Mouse (Mus musculus): ENCODE measurements at regions not wholly inside any gene's neighbourhood (a gene's known extent, or its start where the extent isn't known, plus 50 kb on each side); places are given as distances from the start of the nearest gene placed in this dataset.

DNA sequence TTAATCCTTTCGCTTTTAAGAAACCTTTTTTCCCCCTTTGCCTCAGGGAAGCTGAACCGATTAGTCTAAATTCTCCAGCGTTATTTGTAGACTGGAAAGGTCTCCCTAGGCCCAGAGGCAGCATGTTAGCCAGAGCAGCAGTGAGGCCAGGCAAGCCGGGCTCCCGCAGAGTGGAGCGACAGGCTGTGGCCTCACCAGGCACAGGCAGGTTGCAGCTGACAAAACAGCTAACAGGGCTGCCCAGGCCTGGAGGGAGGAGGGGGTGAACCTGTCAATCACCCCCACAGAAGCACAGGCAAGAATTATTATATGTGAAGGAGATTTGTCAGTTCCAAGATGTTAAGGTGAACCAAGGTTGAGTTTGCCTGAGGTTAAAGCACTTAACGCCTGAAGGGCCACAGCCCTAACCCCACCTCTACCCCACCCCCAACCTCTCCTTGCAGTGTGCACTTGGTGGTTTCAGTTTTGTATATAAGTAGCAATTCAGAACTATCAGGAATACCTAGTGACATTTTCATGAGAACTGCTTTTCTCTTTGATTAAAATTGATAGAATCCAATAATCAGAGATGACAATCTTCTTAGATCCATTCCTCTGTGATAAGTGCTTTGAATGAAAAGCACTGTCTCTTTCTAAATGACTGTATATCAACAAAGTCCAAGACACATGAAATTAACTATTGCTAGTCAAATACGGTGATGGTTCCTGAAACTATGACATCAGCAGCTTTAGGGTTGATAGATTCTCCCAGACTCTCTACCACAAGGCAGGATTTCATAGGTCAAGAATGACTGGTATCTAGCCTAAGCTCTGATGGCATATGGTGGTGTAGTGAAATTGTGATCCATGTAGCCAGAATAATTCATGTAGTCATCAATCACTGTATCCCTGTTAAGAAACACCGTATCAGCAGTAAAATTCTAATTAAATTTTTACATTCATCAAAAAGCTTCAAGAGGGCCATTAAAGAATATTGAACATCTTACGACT lies 244.5 kb upstream of the Gm49339 start:
- DNase-seq (ENCODE audit: low spot score) = peak; percentile 74
- H3K4me1 ChIP-seq = peaks cover 4% of the 10 kb centered on the region; the same call in 1 of the 2 replicates
- 37% methylated on average over 10 of the region's 10 CpGs for WGBS
- no peak overlapping the region for H3K4me3 ChIP-seq
- H3K27me3 ChIP-seq (ENCODE audit: insufficient read depth, poor library complexity, severe bottlenecking) = no peaks in the 10 kb centered on the region
- H3K27ac ChIP-seq = no peak overlapping the region
- no peaks in the 10 kb centered on the region for H3K36me3 ChIP-seq
- no peaks in the 10 kb centered on the region for H3K9me3 ChIP-seq

DNA sequence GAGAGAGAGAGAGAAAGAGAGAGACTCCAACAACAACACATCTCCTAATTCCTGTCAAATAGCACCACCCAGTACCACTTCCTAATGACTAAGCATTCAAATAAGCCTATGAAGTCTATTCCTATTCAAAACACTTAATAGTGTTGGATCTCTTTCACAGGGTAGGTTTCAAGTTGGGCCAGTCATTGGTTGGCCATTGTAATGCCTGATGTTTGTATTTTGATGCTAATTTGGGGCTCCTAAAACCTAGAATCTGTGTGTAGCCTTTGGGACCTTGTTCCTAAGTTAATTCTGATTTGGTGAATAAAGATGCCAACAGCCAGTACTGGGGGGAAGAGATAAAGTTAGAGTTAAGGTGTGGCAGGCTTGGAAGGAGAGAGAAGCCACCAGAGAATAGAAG lies 242.3 kb upstream of the Gm49339 start:
- no peak overlapping the region for H3K4me3 ChIP-seq
- H3K9me3 ChIP-seq = no peaks in the 10 kb centered on the region
- H3K27ac ChIP-seq = no peak overlapping the region
- H3K4me1 ChIP-seq = peaks cover 4% of the 10 kb centered on the region; the same call in 1 of the 2 replicates
- H3K27me3 ChIP-seq (ENCODE audit: insufficient read depth, poor library complexity, severe bottlenecking) = no peaks in the 10 kb centered on the region
- no peaks in the 10 kb centered on the region for H3K36me3 ChIP-seq
- DNase-seq (ENCODE audit: low spot score) = no peak

DNA sequence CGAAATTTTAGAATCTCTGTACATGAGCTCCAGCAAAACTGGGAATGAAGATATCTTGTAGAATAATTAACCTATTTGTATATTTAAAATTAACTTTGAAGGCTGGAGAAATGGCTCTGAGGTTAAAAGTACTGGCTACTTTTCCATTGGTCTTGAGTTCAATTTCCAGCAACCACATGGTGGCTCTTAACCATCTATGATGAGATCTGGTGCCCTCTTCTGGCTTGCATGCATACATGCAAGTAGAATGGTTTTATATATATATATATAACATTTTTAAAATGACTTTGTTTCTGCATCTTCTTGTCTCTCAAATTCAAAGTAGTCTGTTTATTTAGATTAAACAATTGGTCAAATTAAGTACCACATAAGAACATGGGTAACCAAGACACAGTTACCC lies 227.0 kb upstream of the Gm49339 start:
- H3K36me3 ChIP-seq = no peaks in the 10 kb centered on the region
- no peaks in the 10 kb centered on the region for H3K27me3 ChIP-seq (ENCODE audit: insufficient read depth, poor library complexity, severe bottlenecking)
- DNase-seq (ENCODE audit: low spot score) = no peak
- H3K4me1 ChIP-seq = no peaks in the 10 kb centered on the region
- H3K9me3 ChIP-seq = no peaks in the 10 kb centered on the region
- no peak overlapping the region for H3K4me3 ChIP-seq
- 93% methylated on average over 1 of the region's 1 CpGs for WGBS
- H3K27ac ChIP-seq = no peak overlapping the region

DNA sequence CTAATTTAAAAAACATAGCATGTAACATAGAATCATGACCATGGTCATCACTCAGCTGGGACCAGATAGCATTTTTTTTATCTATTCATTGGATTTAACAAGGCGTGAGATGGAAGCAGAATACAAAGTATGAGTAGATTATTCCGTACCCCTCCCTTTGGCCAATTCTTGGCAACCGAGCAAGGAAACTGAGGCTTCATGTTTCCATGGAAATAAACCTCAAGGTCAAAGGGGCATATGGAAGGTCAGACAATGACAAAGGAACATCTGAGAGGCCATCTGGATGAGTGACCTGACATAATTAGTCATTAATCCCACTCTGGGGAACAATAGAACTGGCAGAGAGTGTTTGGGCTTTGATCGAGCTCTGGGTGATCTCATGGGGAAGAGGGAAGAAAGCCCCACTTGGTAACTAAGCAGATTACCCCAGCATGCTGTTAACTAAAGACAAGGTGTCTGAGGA lies 222.8 kb upstream of the Gm49339 start:
- Histone ChIP-seq H3K9me3 (no peaks in the 10 kb centered on the region), H3K27ac (no peak overlapping the region), H3K4me1 (no peaks in the 10 kb centered on the region), H3K4me3 (no peak overlapping the region), H3K27me3 (ENCODE audit: insufficient read depth, poor library complexity, severe bottlenecking) (no peaks in the 10 kb centered on the region), H3K36me3 (no peaks in the 10 kb centered on the region)
- no peak for DNase-seq (ENCODE audit: low spot score)
- WGBS = 44% methylated on average over 4 of the region's 4 CpGs

DNA sequence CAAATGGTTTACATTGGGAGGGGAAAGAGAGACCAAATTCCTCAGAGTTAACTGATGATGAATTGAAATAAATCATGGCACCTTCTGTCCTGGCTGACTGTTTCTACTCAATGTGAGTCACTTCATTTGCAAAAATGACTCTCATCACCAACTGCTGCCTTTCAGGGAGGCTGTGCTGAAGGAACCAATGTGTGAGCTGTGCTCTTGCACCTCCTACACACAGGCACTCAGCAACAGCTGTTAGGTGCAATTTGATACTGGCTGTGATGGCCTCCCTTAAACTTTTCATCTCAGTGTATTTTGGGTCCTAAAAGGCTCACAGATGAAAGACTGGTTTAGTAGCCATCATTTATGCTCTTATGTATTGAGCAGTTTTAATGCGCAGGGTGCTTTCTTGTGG lies 209.0 kb upstream of the Gm49339 start:
- no peak overlapping the region for H3K4me3 ChIP-seq
- H3K27me3 ChIP-seq (ENCODE audit: insufficient read depth, poor library complexity, severe bottlenecking) = no peaks in the 10 kb centered on the region
- no peaks in the 10 kb centered on the region for H3K9me3 ChIP-seq
- H3K27ac ChIP-seq = no peak overlapping the region
- no peak for DNase-seq (ENCODE audit: low spot score)
- no peaks in the 10 kb centered on the region for H3K36me3 ChIP-seq
- no peaks in the 10 kb centered on the region for H3K4me1 ChIP-seq
- WGBS = 94% methylated on average over 1 of the region's 1 CpGs

DNA sequence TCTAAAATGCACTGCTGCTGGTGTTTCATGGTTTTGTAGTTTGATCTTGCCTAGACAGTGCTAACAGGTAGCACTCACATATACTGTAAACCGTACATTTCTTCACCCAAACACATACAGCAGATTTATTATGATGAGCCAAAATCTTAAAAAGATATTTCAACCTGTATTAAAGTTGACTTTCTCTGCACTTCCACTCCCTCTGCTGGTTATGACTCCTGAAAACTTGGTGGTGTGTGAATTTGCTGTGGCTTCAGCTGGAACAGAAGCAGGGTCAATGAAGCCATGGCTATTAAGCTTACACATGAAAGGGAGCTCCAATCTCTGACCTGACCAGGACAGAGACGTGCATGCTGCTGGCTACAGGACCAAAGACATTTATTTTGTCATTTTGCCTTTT lies 202.2 kb upstream of the Gm49339 start:
- 62% methylated on average over 2 of the region's 2 CpGs for WGBS
- H3K4me3 ChIP-seq = no peak overlapping the region
- H3K27me3 ChIP-seq (ENCODE audit: insufficient read depth, poor library complexity, severe bottlenecking) = no peaks in the 10 kb centered on the region
- H3K27ac ChIP-seq = no peak overlapping the region
- no peaks in the 10 kb centered on the region for H3K9me3 ChIP-seq
- H3K4me1 ChIP-seq = no peaks in the 10 kb centered on the region
- no peak for DNase-seq (ENCODE audit: low spot score)
- H3K36me3 ChIP-seq = no peaks in the 10 kb centered on the region

DNA sequence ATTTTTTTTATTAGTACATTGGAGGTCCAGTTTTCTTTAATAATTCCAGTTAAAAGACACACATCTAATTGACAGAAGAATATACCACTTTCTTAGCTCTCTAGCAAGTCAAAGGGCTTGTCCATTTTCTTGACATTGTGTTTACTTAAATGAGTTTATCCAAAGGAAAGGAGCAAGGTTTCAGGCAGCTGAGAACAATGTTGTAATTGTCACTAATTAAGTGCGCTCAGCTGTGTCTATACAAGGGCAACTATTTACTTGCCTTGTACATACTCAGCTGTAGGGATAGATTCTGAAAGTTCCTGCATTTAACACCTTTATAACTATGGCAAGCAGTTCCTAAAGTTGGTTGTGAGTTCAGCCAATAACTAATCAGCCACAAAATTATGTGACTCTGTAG lies 198.0 kb upstream of the Gm49339 start:
- WGBS = 85% methylated on average over 1 of the region's 1 CpGs
- H3K27ac ChIP-seq = no peak overlapping the region
- H3K4me3 ChIP-seq = no peak overlapping the region
- H3K27me3 ChIP-seq (ENCODE audit: insufficient read depth, poor library complexity, severe bottlenecking) = no peaks in the 10 kb centered on the region
- H3K4me1 ChIP-seq = no peaks in the 10 kb centered on the region
- H3K9me3 ChIP-seq = no peaks in the 10 kb centered on the region
- DNase-seq (ENCODE audit: low spot score) = no peak
- no peaks in the 10 kb centered on the region for H3K36me3 ChIP-seq

DNA sequence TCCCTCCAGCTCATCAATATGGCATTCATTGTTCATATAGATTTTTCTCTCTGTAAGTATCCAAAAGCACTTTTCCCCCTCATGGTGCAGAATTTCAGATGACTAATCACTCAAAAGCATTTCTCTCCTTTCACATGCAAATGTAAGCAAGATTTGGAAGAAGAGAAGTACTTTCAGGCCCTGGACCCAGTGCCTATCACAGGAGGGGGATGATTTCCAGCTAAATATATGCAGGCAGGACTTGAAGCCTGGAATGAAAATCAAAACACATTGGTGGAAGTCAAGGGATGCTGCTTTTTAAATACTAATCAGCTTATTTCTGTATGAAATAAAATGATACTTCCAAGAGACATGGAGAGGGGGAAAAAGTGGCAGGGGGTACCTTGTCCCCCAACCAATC lies 195.9 kb upstream of the Gm49339 start:
- DNase-seq (ENCODE audit: low spot score) = no peak
- Histone ChIP-seq H3K36me3 (no peaks in the 10 kb centered on the region), H3K27ac (no peak overlapping the region), H3K4me3 (no peak overlapping the region), H3K27me3 (ENCODE audit: insufficient read depth, poor library complexity, severe bottlenecking) (no peaks in the 10 kb centered on the region), H3K4me1 (no peaks in the 10 kb centered on the region), H3K9me3 (no peaks in the 10 kb centered on the region)

DNA sequence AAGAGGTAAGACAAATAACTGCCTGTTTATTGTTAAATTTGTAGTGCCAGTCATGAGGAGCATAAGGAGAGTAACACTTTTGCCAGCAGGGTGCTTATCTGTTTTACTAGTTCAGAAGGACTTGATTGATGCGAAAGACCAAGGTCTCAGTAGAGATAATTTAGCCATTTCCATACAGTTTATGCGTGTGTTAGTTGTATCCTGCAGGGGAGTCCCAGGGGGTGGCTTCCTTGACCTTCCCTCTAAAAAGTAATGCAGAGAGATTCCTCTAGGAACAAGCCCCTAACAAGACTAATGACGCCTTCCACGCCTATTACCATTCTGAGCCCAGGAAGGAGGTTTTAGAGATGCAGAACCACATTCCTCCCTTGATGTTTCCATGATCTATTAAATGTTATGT lies 192.6 kb upstream of the Gm49339 start:
- Histone ChIP-seq H3K9me3 (no peaks in the 10 kb centered on the region), H3K36me3 (no peaks in the 10 kb centered on the region), H3K27ac (no peak overlapping the region), H3K4me3 (no peak overlapping the region), H3K4me1 (no peaks in the 10 kb centered on the region), H3K27me3 (ENCODE audit: insufficient read depth, poor library complexity, severe bottlenecking) (no peaks in the 10 kb centered on the region)
- WGBS = 32% methylated on average over 4 of the region's 4 CpGs
- no peak for DNase-seq (ENCODE audit: low spot score)

DNA sequence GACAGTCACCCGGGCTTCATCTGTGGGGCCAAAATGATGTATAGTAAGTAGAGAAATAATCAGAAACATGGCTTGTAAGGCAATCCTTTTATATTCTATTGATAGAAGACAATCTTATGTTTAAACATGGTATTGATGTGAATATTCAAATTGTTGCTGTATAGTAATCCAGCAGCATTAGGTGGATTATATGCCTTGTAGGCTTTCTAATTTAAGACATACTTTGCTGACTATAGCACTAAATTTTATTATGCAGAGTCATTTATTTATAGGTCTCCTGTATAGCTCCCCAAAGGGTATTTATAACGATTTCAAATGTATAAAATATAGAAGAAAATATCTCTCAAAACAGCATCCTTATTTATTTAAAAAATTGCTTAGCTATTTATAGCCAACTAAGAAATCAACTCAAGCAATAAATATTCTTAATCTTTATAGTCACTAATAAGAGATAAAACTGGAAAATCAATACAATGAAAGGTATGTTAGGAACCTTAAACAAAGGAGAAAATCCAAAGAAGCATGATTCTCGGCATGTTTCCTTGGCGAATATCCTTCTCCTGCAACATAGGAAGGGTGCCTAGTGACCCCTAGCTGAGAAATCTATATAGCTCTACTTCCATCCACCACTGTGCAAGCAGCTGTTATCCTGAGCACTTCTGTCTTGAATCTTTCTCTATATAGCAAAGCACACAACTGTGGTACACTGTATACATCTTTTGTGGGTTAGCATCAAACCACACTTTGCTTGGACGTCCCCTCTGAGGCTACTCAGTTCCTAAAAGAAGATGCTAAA lies 188.8 kb upstream of the Gm49339 start:
- no peaks in the 10 kb centered on the region for H3K4me1 ChIP-seq
- 48% methylated on average over 5 of the region's 5 CpGs for WGBS
- no peak for DNase-seq (ENCODE audit: low spot score)

DNA sequence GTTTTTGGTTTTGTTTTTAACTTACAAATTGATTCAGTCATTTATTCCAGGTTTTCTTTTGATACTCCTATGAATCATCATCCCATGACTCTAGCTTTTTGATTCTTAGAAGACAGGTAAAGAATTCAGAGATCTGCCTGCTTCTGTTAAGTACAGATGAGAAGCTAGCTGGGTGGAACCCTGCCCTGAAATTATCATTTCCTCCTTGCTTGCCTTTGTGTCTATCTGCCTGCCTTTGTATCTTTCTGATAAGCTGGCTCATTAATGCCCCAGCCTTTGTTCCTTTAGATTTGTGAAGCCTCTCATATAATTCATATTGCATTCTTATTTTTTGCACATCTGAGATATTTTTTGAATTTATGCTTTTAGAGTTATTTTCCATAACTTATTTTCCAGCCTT lies 167.6 kb upstream of the Gm49339 start:
- Histone ChIP-seq H3K4me1 (no peaks in the 10 kb centered on the region), H3K27ac (no peak overlapping the region), H3K9me3 (no peaks in the 10 kb centered on the region), H3K4me3 (no peak overlapping the region), H3K36me3 (no peaks in the 10 kb centered on the region), H3K27me3 (ENCODE audit: insufficient read depth, poor library complexity, severe bottlenecking) (no peaks in the 10 kb centered on the region)
- no peak for DNase-seq (ENCODE audit: low spot score)

More for the DNA sequence above, 188.8 kb upstream of the Gm49339 start:
- Histone ChIP-seq H3K36me3 (no peaks in the 10 kb centered on the region), H3K27ac (no peak overlapping the region), H3K27me3 (ENCODE audit: insufficient read depth, poor library complexity, severe bottlenecking) (no peaks in the 10 kb centered on the region), H3K4me3 (no peak overlapping the region), H3K9me3 (no peaks in the 10 kb centered on the region)

DNA sequence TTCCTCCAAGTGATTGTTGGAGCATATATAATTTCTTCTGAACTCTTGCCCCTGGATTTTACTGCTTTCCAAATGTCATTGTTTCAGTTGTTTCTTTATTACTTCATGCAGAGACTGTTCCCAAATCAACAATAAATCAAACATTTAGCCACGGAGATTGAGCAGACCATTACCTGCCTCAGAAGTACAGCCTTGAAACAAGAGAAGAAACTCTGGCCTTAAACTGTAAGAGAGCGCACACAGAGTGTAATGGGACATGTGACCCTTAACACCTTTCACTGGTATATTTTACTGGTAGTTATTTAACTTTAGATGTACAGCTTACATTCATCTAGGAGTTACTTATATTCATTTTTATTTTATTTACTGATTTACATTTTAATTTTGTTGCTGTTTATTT lies 160.2 kb upstream of the Gm49339 start:
- 79% methylated on average over 2 of the region's 2 CpGs for WGBS
- H3K4me1 ChIP-seq = no peaks in the 10 kb centered on the region
- DNase-seq (ENCODE audit: low spot score) = no peak
- H3K36me3 ChIP-seq = no peaks in the 10 kb centered on the region
- no peaks in the 10 kb centered on the region for H3K27me3 ChIP-seq (ENCODE audit: insufficient read depth, poor library complexity, severe bottlenecking)
- H3K9me3 ChIP-seq = no peaks in the 10 kb centered on the region
- no peak overlapping the region for H3K4me3 ChIP-seq
- H3K27ac ChIP-seq = no peak overlapping the region

DNA sequence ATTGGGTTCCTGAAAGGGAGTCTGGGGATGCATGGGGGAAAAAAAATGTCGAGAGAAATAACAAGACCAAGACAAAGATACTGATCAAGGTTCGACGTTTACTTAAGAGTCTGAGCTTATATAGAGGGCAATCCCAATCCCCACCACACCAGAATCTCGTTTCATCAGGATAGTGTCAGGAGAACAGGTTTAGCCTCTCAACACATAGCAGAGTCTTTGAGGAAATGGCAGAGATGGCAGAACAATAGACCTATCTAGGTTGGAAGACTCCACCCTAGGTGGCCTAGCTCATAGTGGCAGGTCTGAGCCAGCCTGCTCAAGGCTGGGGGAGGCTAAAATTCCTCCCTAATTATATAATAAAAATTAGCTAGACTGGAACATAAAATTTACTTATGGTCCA lies 151.6 kb upstream of the Gm49339 start:
- Histone ChIP-seq H3K4me1 (no peaks in the 10 kb centered on the region), H3K36me3 (no peaks in the 10 kb centered on the region)
- 73% methylated on average over 4 of the region's 4 CpGs for WGBS

More for the DNA sequence above, 151.6 kb upstream of the Gm49339 start:
- no peak overlapping the region for H3K4me3 ChIP-seq
- no peak for DNase-seq (ENCODE audit: low spot score)
- H3K9me3 ChIP-seq = no peaks in the 10 kb centered on the region
- H3K27me3 ChIP-seq (ENCODE audit: insufficient read depth, poor library complexity, severe bottlenecking) = no peaks in the 10 kb centered on the region
- H3K27ac ChIP-seq = no peak overlapping the region
